Mouse (Mus musculus): ENCODE results near the gene Proca1.

The Proca1 gene

GRCm38 (mm10) chr11:78165761-78166109, 27.5 kb upstream of the Proca1 start:
- DNase-seq (ENCODE audit: low spot score in 2 of 2): peak; percentile 65 to 70

GRCm38 (mm10) chr11:78166161-78166560, 27.0 kb upstream of the Proca1 start:
- DNase-seq (ENCODE audit: low spot score in 2 of 2): no peak

DNA sequence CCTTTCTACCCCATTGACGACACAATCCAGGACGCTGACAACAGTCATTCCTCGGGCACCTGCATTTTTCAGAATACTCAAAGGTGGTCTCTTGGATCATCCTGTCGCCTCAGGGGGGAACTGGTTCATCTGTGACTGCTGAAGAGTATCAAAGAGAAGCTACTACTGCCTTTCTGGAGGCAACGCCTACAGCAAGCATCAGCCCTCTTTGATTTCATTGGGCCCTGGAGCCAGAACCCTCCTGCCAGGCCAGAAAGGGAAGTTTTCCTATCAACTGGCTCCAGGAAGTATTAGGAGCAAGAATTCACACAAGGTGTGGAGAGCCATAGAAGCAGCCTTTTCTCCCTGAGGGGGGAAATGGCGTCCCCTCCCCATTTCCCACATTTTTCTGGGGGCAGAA, 26.6 kb upstream of the Proca1 start:
- DNase-seq (ENCODE audit: low spot score in 2 of 2): no peak

DNA sequence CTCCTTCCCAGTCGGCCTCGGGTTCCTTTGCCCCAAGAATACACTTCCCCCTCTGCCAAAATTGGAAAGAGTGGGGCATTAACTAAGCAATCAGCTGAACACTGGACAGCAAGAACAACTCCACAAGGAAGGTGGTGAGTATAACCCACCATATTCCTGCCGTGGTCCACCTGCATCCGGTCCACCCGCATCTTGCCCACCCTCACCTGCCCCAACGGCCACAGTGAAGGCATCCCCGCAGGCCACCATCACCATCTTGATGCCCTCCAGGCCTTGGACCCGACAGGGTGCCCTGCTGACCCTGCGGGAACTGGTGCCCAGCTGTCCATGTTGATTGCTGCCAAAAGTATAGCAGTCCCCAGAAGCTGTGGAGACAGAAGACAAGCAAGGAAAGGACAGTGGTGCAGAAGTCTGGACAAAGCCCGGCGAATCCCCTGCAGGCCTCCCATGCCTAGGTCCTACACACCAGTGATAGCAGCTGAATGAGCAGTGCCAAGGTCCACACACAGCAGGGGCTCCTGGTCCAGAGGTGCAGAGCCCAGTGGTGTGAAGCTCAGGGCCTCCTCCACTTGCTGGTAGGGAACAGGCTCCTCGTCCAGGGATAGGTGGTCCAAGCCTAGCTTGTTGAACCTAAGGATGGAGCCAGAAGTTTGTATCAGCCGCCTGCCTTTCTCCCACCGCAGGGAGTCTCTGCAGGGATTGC, 25.8 kb upstream of the Proca1 start:
- DNase-seq (ENCODE audit: low spot score in 2 of 2): no peak

- DNase-seq (ENCODE audit: low spot score in 2 of 2): no peak
These were observed 24.4 kb upstream of the Proca1 start for GRCm38 (mm10) chr11:78168541-78169468.

DNA sequence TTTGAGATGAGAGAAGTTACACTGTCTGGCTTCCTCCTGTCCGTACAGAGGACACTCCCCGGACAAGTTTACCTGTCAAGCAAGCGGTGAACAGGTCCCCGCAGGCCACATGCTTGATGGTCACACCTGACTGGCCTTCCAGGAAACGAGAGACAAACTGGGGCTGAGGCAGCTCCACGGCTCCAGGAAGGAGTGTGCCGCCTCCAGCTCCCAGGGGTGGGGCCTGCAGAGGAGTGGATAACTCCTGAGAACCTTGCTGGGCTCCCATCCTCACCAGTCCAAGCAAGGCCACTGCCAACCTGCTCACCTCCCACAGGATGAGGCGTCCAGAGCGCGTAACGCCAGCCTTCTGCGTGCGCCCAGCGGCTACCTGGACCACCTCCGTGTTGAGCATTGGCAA, 22.9 kb upstream of the Proca1 start:
- no peak for DNase-seq (ENCODE audit: low spot score in 2 of 2)

DNA sequence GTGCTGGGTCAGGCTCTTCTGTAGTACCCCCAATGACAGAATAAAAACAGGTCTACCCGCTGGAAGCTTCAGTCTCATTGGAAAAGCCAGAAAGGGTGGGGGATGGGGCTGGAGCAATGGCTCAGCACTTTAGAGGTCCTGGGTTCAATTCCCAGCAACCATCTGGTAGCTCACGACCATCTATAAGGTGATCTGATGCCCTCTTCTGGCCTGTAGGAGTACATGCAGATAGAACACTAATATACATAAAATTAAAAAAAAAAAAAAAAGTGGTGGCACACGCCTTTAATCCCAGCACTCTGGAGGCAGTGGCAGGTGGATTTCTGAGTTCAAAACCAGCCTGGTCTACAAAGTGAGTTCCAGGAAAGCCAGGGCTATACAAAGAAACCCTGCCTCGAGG, 21.9 kb upstream of the Proca1 start:
- DNase-seq (ENCODE audit: low spot score in 2 of 2): no peak

GRCm38 (mm10) chr11:78172034-78172747, 21.0 kb upstream of the Proca1 start:
- DNase-seq (ENCODE audit: low spot score in 2 of 2): peak in 1 of 2 experiments; percentile 14

GRCm38 (mm10) chr11:78172748-78173383, 20.3 kb upstream of the Proca1 start:
- DNase-seq (ENCODE audit: low spot score in 2 of 2): peak in 1 of 2 experiments; percentile 17

- DNase-seq (ENCODE audit: low spot score in 2 of 2): no peak
These were observed 18.7 kb upstream of the Proca1 start for GRCm38 (mm10) chr11:78174506-78174905.

DNA sequence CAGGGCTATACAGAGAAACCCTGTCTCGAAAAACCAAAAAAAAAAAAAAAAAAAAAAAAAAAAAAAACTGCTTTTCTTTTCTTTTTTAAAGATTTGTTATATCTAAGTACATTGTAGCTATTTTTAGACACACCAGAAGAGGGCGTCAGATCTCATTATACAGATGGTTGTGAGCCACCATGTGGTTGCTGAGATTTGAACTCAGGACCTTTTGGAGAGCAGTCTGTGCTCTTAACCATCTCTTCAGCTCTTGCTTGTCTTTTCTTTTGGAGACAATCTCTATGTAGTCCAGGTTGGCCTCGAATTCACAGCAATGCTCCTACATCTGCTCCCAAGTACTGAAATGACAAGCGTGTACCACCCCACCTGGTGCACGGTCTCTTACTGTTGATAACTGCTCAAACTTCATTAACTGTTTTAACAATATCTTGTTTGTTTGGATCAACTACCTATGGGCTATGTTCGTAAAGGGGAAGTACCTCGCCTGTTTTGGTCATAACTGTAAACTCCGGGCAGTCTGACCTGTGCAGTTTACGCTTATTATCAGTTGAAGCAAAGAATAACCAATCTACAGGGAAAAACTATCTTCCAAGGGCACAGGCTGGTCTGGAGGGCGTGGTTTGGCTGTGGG, 17.3 kb upstream of the Proca1 start:
- no peak for DNase-seq (ENCODE audit: low spot score in 2 of 2)

DNA sequence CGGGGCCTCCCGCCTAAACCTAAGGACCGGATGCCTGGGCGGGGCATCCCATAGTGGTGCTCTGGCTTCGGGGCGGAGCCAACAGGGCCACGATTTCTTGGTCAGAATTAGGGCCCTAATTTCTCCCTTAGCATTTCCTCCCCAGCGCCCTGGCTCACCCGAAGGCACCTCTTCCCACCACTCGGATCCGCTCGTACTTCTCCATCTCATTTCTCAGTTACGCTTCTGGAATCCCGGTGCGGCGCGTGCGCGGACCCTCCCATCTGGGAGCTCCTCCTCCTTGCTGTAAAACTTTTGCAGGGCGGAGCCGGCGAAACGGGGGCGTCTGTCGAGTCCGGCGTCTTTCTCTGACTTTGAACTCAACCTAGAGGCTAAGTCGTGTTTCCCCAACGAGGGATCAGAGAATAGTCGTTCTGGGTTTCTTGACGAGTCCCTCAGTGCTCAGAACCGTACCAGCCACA, 16.8 kb upstream of the Proca1 start, which contains the start of the genes Nek8 and Tlcd1:
Gene Nek8, minus strand, starts transcription at position 274 of the 461 bp plus-strand sequence.
Gene Tlcd1, plus strand, starts transcription at position 310 of the 461 bp plus-strand sequence.
- DNase-seq (ENCODE audit: low spot score in 2 of 2): peak; percentile 87 to 89

GRCm38 (mm10) chr11:78176905-78177331, 16.3 kb upstream of the Proca1 start:
- DNase-seq (ENCODE audit: low spot score in 2 of 2): peak in 1 of 2 experiments; percentile 18

GRCm38 (mm10) chr11:78177437-78177836, 15.8 kb upstream of the Proca1 start:
- no peak for DNase-seq (ENCODE audit: low spot score in 2 of 2)

- peak; percentile 96 to 98 for DNase-seq (ENCODE audit: low spot score in 2 of 2)
These were observed 15.0 kb upstream of the Proca1 start for GRCm38 (mm10) chr11:78177903-78178858.

DNA sequence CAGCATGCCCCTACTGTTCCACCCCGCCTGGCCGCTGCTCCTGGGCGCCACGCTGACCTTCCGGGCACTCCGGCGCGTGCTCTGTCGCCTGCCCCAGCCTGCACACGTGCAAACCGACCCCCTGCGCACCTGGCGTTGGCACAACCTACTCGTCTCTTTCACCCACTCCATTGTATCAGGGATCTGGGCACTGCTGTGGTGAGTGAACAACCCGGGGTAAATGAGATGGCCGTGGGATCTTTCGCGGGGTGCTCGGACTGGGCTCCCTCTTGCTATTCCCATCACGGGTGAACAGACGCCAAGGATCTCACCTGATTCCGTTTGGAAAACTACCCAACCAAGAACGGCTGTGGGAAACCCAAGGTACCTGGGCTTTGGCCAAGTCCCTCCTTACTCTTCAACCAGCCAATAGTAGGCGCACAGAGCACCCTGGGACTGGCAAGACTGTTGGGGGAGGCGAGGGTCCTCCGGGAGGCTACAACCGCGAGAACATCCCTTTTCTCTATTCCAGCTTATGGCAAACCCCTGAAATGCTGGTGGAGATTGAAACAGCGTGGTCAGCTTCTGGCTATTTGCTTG, 14.2 kb upstream of the Proca1 start:
- peak in 1 of 2 experiments; percentile 66 for DNase-seq (ENCODE audit: low spot score in 2 of 2)

GRCm38 (mm10) chr11:78179438-78179999, 13.7 kb upstream of the Proca1 start:
- no peak for DNase-seq (ENCODE audit: low spot score in 2 of 2)

- DNase-seq (ENCODE audit: low spot score in 2 of 2): no peak
These were observed 13.0 kb upstream of the Proca1 start for GRCm38 (mm10) chr11:78180081-78180761.
